Mouse (Mus musculus) gastrocnemius, postnatal 14 days (tissue): ENCODE measurements around the gene Cd200r2. TPM values are rescaled to one million over a fixed set of nuclear protein-coding genes. Genes with fewer than 3 reads are reported as not detected.
"Not testable (repeated sequence)": the region's sequence is repeated elsewhere in the genome, so short reads cannot be mapped to it uniquely, and the experiment has no call there.

ENCODE experiments used
- DNase-seq: peaks from one replicate; pipeline ENCODE4 v3.0.0; 2021; ENCODE audit warnings: mixed read lengths
- intact Hi-C: fragments of 180-260 bp; cut with DNase I; formaldehyde crosslinking; loops from one replicate; pipeline ENCODE4 v1.15.1; 2025; ENCODE audit warnings: low total_unique reads
- long read RNA-seq, 2 experiments: library from polyadenylated mRNA; stranded (forward); transcript quantifications; one replicate each; pipeline ENCODE4 v2.0.0; 2021
- total RNA-seq, 2 experiments: library from RNA; stranded (reverse); gene quantifications; 2 replicates each; pipeline ENCODE4 v1.2.3; 2021

Cd200r2 gene
- total RNA-seq, result not detected
- long read RNA-seq, experiment 1, result 0 reads
- long read RNA-seq, experiment 2, result 0 reads

GRCm38 (mm10) chr16:44866797-44867196, at the start of gene Cd200r2:
TSS of gene Cd200r2 (plus strand) at chr16:44867097.
- intact Hi-C loops, result no loop called here

DNA sequence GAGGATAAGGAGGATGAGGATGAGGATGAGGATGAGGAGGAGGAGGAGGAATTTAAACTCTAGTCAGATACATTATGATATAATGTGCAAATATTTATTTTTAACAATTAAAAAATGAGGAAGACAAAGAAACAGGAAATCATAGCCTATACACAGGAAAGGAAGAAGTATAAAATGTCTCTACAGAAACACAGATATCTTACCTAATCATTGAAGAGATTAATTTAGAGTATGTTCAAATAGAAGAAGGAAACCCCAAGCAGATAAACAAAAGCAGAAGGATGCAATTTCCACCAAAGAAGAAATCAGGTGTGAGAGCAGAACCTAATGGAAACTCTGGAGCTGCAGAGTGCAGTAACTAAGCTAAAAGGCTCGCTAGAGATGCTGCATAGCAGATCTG, 48.9 kb upstream of the Cd200r2 start:
- DNase-seq, result no peak
- intact Hi-C loops, result no loop called here

More at GRCm38 (mm10) chr16:44866797-44867196, at the start of gene Cd200r2:
- no peak for DNase-seq

GRCm38 (mm10) chr16:44820545-44820944, 46.4 kb upstream of the Cd200r2 start:
- DNase-seq, result no peak
- intact Hi-C loops, result no loop called here

DNA sequence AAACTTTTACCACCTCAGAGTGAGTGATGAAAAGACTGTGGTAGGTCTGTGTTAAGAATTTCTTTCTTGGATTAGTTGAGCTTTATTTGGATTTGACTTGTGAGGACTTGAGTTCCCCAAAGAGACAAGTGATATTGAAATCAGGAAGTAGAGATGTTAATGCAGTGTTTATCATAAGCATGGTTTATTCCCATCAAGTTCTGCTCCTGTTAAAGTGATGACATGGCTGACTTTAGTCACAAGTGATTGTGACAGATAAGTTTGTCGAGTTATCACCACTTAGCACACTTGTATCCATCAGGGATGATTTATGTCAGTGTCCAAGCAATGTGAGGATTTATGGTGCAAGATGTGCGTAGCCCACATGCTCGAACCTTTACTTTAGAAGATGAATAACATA, 34.6 kb upstream of the Cd200r2 start:
- DNase-seq, result no peak
- intact Hi-C loops, result no loop called here

DNA sequence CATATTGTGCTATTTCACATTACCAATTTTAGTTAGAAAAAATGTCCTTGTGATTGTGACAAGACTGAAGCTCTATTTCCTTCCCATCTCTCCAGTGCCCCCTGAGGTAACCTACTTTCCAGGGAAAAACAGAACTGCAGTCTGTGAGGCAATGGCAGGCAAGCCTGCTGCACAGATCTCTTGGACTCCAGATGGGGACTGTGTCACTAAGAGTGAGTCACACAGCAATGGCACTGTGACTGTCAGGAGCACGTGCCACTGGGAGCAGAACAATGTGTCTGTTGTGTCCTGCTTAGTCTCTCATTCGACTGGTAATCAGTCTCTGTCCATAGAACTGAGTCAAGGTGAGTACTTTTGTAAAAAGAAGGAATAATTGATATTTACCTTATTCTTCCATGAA, 33.7 kb upstream of the Cd200r2 start:
- DNase-seq, intact Hi-C loops: not testable (repeated sequence)

- DNase-seq, result no peak
- intact Hi-C loops, result no loop called here
Measured at GRCm38 (mm10) chr16:44875178-44875577, 8.3 kb downstream of the Cd200r2 start.

DNA sequence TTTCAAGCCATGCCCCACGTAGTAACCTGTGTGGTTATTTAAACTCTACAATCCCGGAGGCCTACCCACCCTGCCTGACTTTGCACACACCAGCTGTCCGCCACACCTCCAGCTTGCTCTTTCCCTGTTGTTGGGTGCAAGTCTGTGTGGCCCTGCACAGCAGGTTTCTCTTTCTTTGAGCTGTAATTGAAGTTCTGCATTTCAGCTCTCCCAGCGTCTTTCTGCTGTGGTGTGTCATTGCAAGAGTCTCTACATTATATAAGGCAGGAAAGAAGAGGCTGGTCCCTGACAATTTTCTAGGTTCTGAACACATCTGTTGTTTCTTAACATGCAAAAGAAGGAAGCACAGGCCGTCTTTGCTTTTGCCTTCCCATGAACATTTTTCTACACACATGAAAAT, 9.7 kb downstream of the Cd200r2 start:
- intact Hi-C loops, result no loop called here
- no peak for DNase-seq

- no peak for DNase-seq
- intact Hi-C loops, result no loop called here
Measured at GRCm38 (mm10) chr16:44877595-44877994, 10.7 kb downstream of the Cd200r2 start.

DNA sequence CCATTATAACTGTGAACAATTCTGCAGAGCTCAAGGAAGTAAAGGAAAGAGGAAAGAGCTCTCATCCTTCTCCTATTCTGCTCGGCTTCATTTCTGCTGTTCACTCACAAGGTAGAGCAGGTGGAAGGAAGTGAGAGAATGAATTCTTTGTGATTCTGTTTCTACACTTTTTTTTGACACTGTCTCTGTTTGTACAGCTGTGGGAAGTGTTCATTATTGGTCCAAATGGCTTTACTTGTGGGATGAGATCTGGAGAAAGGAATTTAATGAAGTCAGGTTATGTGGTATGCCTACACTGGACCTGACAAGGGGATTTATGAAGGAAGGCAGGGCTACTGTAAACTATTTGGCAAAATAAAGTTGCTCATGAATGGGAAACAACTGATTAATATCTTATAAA, 23.9 kb downstream of the Cd200r2 start:
- intact Hi-C loops, result no loop called here
- DNase-seq, result no peak

GRCm38 (mm10) chr16:44932016-44932415, 65.1 kb downstream of the Cd200r2 start:
- intact Hi-C loops, result no loop called here

GRCm38 (mm10) chr16:44943468-44943867, 76.6 kb downstream of the Cd200r2 start, which contains the start of gene Cd200r3:
TSS of gene Cd200r3 (plus strand) at chr16:44943678.
- intact Hi-C loops, result no loop called here
- DNase-seq, result no peak

More at GRCm38 (mm10) chr16:44932016-44932415, 65.1 kb downstream of the Cd200r2 start:
- DNase-seq, result no peak

DNA sequence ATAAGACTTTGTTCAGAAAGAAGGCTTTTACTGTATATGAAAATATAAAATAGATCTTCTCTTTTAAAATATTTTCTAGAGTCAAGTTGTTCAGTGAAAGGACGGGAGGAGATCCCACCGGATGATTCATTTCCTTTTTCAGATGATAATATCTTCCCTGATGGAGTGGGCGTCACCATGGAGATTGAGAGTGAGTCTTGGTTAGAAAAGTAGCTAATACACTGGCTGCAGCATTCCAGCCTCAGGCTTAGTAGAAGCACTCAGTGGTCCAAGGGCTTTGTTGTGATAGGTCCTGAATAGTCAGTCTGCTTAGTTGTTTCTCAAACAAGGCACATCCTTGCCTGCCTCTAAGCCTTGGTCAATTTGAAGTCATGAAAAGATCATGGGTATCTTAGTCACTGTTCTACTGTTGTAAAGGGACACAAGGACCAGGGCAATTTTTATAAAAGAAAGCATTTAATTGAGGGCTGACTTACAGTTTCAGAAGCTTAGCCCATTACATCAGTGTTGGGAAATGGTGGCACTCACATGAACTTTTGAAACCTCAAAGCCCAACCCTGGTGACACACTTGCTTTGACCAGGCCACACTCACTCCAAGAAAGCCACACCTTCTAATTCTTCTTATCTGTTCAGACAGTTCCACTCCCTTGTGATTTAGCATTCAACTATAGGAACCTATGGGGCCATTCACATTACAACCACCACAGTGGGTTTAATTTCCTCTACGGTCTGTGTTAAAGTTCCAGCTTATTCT, 84.6 kb downstream of the Cd200r2 start:
- intact Hi-C loops, result no loop called here
- no peak for DNase-seq

GRCm38 (mm10) chr16:44962296-44962695, 95.4 kb downstream of the Cd200r2 start:
- DNase-seq, result no peak
- intact Hi-C loops, result no loop called here

- DNase-seq, result no peak
- intact Hi-C loops, result no loop called here
Measured at GRCm38 (mm10) chr16:44962777-44963176, 95.9 kb downstream of the Cd200r2 start.

DNA sequence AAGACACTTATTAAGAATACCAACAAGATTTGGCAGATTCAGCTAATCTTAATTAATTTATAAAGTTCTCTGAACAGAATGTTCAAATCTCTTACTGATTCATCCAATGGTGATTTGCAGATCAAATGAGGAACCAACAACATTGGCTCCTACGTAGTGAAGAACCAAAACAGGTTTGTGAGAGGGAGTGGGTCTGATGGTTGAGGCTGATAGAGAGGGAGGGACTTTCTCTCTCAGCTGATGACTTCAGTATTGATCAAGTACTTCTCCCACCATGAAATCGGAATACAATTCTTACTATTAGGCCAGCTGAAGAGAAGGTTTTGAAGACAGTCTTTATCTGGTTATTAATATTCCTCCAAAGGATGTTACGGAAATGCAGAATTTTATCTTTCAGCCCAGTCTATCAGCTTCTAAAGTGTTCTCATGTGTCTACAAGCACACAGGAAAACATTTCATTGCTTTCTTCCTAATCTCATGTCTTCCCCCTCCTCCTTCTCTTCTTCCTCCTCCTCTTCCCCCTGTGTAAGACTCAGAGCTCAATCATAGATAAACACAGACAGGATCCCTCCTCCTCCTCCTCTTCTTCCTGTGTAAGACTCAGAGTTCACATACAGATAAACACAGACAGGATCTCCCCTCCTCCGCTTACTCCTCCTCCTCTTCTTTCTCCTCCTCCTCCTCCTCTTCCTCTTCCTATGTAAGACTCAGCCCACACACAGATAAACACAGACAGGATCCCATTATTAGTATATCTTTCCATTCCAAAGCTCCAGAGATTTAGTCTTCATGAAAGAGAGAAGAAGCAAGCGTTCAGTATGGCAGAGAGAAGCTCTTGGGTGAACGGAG, 97.9 kb downstream of the Cd200r2 start:
- intact Hi-C loops, result no loop called here
- no peak for DNase-seq

GRCm38 (mm10) chr16:44965428-44965827, 98.5 kb downstream of the Cd200r2 start:
- no peak for DNase-seq
- intact Hi-C loops, result no loop called here

Other genes starting within 250 kb of the Cd200r2 start
- 1 to 10 TPM; 3.6 to 4.2 TPM for gene Nepro, start 142.8 kb upstream of the Cd200r2 start, total RNA-seq
- 10 to 100 TPM in 1 of 2 experiments, 1 to 10 TPM in 1; 8.5 to 12.7 TPM for gene Gtpbp8, start 120.7 kb upstream of the Cd200r2 start, total RNA-seq
- under 1 TPM; 0.27 to 0.43 TPM for gene Cd200r1, start 101.4 kb upstream of the Cd200r2 start, total RNA-seq
- not detected for gene Cd200r4, start 55.4 kb upstream of the Cd200r2 start, total RNA-seq
- under 1 TPM in 1 of 2 experiments, not detected in 1; 0.25 TPM for gene Cd200r3, start 76.6 kb downstream of the Cd200r2 start, total RNA-seq
- gene Ccdc80, start 226.3 kb downstream of the Cd200r2 start, total RNA-seq, result 10 to 100 TPM; 67.2 to 85.5 TPM